Mouse (Mus musculus): ENCODE data around the gene Nfatc3.

DNA sequence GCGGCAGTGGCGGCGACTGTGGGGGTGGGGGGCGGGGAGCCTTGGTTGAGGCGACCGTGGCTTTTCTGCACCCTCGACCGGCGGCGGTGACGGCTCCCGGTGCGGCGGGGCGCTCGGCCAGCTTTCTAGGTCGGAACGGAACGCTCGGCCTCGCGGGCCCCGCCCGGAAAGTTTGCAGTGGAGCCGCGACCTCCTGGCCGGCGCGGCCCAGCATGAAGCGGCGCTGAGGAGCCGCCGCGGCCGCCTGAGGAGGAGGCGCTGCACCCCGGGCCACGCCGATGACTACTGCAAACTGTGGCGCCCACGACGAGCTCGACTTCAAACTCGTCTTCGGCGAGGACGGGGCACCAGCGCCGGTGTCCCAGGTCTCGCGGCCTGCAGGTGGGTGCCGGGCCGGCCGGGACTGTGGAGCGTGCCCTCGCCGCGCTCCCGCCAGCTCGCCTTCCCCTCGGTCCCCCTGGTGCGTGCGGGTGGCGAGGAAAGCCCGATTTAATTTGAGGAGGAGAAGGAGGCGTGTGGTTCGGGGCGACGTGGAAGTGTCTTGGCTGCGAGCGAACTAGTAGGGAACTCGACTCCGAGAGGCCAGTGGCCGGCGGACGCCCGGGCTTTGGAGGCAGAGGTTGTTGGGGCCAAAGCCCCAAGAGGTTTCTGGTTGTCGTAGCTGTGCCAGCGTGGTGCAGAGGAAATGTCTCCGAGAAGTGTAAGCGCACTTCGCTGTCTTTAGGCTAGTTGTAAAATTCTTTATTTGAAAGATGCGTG lies 1.2 kb downstream of the Nfatc3 start:
- no peak for TF ChIP-seq CTCF (IDR thresholded peaks at IDR 0.05; ENCODE audit: low read depth)
- TF ChIP-seq EP300 (optimal IDR thresholded peaks at IDR 0.05): no peak

Data from stomach, postnatal 0 days (tissue).